Mouse (Mus musculus) heart, adult 2 months (tissue): Measurements from ENCODE around the gene Olfr1013.

Source experiments
- CTCF ChIP-seq: fragments of 200-600 bp; IDR thresholded peaks from 2 replicates; pipeline ENCODE4 v1.8.1; 2022; ENCODE audit warnings: antibody characterized with exemption, mild to moderate bottlenecking, moderate library complexity
- EP300 ChIP-seq: fragments of 200-500 bp; IDR thresholded peaks from 2 replicates; pipeline ENCODE4 v1.6.1; 2011; ENCODE audit warnings: low read depth, low read length, control low read depth; ENCODE audit not compliant: insufficient read depth
- POLR2A ChIP-seq: fragments of 200-500 bp; IDR thresholded peaks from 2 replicates; pipeline ENCODE4 v1.6.1; 2011; ENCODE audit warnings: mild to moderate bottlenecking, low read depth, low read length, control low read depth; ENCODE audit not compliant: insufficient read depth

DNA sequence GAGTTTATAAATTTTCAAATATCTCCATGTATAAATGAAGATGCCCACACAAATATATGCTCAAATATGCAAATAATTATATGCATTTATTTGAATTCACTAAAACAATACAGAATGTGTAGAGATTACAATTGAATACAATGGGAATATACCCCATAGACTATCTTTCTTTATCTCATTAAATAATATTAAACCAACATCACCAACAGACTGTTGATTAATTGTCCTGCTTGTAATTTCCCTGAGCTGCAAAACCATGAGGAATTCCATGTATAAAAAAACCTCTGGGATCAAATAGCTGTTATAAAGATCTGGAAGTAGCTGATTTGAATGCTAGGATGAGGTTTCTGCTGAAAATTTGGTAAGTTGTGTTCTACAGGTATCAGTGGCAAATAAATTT lies at the start of gene Olfr1013:
- TF ChIP-seq CTCF (no peak), POLR2A (no peak), EP300 (no peak)
